Mouse (Mus musculus): ENCODE data around the gene Ssh1. TPM values are rescaled to one million over a fixed set of nuclear protein-coding genes. Genes with fewer than 3 reads are reported as not detected.

The Ssh1 gene
- polyA plus RNA-seq, 1 experiment: 19.2 TPM

DNA sequence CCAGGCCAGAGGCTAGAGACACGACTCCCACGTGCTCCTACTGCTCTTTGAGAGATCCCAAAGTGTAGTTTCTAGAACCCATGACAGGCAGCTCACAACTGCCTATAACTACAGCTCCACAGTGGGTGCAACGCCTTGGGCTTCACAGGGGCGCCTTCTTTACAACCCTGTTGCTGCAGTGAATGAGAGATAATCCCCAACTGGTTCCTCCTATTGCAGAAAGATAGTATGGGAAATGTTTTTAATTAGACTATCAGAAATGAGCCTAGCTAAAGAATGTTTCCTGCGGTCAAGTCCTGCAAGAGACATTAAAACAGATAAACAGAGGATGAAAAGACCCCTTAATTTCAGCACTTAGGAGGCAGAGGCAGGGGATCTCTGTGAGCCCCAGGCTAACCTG is 90.7 kb downstream of the Ssh1 start:
- DNase-seq (ENCODE audit: low read depth): no peak
- TF ChIP-seq CTCF (IDR thresholded peaks at IDR 0.05; ENCODE audit: borderline replicate concordance, extremely low read depth, insufficient read depth, insufficient read length) (no peak), POLR2A (IDR thresholded peaks at IDR 0.05; ENCODE audit: borderline replicate concordance, extremely low read depth, insufficient read depth, insufficient read length, poor library complexity, severe bottlenecking) (no peak)

DNA sequence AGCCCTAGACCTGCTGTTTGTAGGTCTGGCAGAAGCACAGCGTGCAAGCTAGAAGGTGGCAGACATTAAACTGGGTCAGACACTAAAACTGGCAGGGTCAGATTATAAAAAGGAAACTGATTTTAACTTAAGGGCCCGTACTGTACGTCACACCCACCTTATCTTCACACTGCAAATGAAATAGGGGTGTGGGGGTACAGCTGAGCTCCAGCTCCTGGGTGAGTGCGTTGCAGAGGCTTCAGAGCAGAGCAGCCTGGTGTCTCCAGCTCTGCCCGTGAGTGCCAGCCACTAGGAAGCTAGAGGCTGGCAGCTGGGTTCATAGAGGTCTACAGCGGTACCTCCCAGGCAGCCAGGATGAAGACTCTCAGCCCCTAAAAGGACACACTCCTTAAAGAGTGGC is 91.7 kb downstream of the Ssh1 start:
- TF ChIP-seq POLR2A (IDR thresholded peaks at IDR 0.05; ENCODE audit: borderline replicate concordance, extremely low read depth, insufficient read depth, insufficient read length, poor library complexity, severe bottlenecking) (no peak), CTCF (IDR thresholded peaks at IDR 0.05; ENCODE audit: borderline replicate concordance, extremely low read depth, insufficient read depth, insufficient read length) (no peak)
- no peak for DNase-seq (ENCODE audit: low read depth)

DNA sequence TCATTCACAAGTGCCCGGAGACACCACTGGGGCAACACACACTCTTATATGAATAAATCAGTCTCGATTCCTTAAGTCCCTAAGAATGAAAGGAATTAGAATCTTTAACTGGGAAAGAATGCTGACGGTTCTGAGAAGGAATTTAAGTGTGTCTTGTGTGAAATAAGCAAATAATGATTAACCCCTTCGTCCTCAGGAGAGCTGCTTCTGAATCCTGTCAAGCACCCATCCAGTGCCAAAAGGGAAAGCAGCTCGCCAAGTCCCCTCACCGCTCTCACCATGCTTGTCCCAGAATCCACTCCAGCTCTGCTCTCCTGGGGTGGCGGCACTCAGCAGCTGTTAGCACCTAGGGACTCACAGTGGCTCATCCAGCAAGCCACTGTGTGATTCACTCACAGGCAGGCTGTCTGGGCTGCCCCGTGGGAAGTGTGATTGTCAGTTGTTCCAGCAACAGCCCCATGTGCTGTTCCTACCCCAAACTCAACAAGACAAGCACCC is 92.6 kb downstream of the Ssh1 start:
- no peak for TF ChIP-seq CTCF (IDR thresholded peaks at IDR 0.05; ENCODE audit: borderline replicate concordance, extremely low read depth, insufficient read depth, insufficient read length)
- no peak for TF ChIP-seq POLR2A (IDR thresholded peaks at IDR 0.05; ENCODE audit: borderline replicate concordance, extremely low read depth, insufficient read depth, insufficient read length, poor library complexity, severe bottlenecking)
- peak; percentile 60 for DNase-seq (ENCODE audit: low read depth)

DNA sequence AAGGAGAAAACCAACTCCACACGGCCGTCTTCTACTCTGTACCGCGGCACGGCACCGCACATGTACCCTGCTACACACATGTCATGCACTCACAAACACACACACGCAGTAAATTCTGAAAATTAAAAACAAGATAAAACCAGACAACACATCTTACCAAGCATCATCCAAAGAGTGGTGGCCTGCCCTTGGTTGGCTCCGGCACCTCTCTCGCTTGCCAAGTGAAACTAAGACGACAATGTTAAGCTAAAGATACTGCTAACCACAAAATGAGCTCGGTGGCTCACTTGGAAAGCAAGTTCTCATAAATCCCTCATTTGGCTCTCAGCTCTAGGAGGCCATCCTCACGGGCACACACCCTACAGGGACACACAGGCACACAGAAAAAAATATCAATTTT is 94.2 kb downstream of the Ssh1 start:
- TF ChIP-seq POLR2A (IDR thresholded peaks at IDR 0.05; ENCODE audit: borderline replicate concordance, extremely low read depth, insufficient read depth, insufficient read length, poor library complexity, severe bottlenecking) (no peak), CTCF (IDR thresholded peaks at IDR 0.05; ENCODE audit: borderline replicate concordance, extremely low read depth, insufficient read depth, insufficient read length) (no peak)
- DNase-seq (ENCODE audit: low read depth): no peak

DNA sequence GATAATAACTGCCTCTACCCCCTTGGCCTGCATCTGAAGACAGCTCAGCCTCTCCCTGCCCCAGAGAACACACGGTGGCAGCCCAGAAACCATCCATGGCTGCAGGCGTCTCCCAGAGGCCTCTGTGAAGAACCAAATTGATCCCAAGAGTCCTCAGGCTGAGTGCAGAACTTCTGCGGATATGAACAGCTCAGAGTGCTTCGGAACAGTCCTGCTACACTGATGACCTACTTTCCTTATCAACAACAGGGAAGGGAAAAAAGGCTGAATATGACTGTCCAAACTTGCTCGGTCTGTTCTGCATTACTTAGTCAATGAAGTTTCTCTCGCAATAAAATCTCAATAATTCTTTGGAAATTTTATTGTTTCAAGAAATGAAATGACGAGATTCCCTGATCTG is 101.7 kb downstream of the Ssh1 start:
- no peak for DNase-seq (ENCODE audit: low read depth)
- no peak for TF ChIP-seq CTCF (IDR thresholded peaks at IDR 0.05; ENCODE audit: borderline replicate concordance, extremely low read depth, insufficient read depth, insufficient read length)
- no peak for TF ChIP-seq POLR2A (IDR thresholded peaks at IDR 0.05; ENCODE audit: borderline replicate concordance, extremely low read depth, insufficient read depth, insufficient read length, poor library complexity, severe bottlenecking)

DNA sequence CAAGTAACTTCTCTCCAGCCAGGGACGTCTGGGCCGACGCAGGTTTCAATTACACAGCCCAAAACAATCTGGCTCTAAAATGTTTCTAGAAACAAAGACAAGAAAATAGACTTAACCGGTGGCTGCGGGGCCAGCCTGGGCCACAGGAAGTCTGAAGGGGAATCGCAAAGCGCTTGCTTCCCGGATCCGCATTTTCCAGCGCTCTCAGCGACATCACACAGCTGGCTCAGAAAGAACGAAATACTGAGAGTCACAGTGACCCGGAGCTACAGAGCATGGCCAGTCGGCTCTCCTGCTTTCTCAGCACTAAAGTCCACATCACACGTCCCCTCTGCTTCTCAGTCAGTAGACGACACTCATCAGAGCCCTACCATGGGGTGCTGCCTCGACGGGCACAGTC is 102.8 kb downstream of the Ssh1 start:
- TF ChIP-seq POLR2A (IDR thresholded peaks at IDR 0.05; ENCODE audit: borderline replicate concordance, extremely low read depth, insufficient read depth, insufficient read length, poor library complexity, severe bottlenecking) (no peak), CTCF (IDR thresholded peaks at IDR 0.05; ENCODE audit: borderline replicate concordance, extremely low read depth, insufficient read depth, insufficient read length) (no peak)
- no peak for DNase-seq (ENCODE audit: low read depth)

DNA sequence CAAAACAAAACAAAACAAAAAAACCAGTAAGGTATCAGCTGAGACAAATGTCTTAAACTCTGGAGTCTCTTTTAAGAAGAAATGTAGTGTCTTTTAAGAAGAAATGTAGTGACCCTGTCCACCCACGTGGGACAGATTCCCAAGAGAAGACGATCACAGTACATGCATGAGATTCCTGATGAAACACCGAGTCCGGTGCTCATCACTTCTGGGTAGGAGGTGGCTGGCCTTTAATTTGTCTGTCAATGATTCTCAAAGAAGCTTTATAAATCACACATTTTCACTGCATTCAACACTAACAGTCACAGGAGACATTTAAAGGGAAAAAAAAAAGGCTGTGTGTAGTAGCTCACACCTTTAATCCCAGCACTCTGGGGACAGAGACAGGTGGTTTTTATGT is 103.8 kb downstream of the Ssh1 start:
- TF ChIP-seq CTCF (IDR thresholded peaks at IDR 0.05; ENCODE audit: borderline replicate concordance, extremely low read depth, insufficient read depth, insufficient read length) (no peak), POLR2A (IDR thresholded peaks at IDR 0.05; ENCODE audit: borderline replicate concordance, extremely low read depth, insufficient read depth, insufficient read length, poor library complexity, severe bottlenecking) (no peak)
- DNase-seq (ENCODE audit: low read depth): no peak

DNA sequence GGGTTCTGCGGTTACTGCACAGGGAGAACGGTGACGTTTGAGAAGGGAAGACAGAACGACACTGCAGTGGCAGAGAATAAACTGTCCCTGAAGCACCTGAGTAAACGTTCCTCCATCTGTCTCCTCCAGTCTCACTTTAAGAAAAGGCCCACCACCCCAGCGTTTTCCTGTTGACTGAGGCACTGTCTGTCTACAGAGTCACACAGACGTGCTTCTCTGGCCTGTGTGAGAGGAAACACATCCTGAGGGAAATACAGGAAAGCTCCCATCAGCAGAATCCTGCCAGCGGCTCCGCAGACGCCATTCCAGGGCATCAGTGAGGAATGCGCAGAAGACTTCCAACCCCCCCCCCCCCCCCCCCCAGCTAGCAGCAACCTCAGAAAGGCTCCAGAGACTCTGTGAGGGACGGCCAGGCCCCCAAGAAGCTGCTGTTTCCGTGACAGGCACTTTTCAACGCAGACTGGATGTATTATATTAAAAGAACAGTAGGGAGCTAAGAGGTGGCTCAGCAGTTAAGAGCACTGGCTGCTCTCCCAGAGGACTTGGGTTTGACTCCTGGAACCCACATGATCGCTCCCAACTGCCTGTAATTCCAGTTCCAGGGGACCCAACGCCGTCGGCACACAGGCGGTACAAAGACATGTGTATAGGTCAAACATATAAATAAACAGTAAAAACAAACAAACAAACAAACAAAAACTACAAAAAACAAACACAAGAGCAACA is 104.3 kb downstream of the Ssh1 start:
- DNase-seq (ENCODE audit: low read depth): peak; percentile 50
- no peak for TF ChIP-seq CTCF (IDR thresholded peaks at IDR 0.05; ENCODE audit: borderline replicate concordance, extremely low read depth, insufficient read depth, insufficient read length)
- TF ChIP-seq POLR2A (IDR thresholded peaks at IDR 0.05; ENCODE audit: borderline replicate concordance, extremely low read depth, insufficient read depth, insufficient read length, poor library complexity, severe bottlenecking): no peak

DNA sequence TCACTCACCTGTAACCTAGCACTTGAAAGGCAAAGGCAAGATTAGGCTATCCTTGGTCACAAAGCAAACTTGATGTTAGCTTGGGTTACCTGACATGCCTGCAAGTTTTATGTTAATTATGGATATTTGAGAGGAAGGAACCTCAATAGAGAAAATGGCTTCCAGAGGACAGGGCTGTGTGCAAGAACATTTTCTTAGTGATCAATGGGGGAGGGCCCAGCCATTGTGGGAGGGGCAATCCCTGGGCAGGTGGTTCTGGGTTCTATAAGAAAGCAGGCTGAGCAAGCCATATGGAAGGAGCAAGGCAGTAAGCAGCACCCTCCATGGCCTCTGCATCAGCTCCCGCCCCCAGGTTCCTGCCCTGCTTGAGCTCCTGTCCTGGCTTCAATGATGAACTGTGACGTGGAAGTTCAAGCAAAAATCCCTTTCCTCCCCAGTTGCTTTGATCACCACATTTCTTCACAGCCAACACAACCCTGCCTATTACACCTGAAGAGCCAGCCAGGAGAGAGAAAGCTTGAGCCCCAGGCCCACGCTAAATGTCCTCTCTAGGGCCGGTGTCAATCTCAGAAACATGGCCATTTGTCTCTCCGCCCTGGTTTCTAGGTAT is 105.4 kb downstream of the Ssh1 start:
- no peak for TF ChIP-seq CTCF (IDR thresholded peaks at IDR 0.05; ENCODE audit: borderline replicate concordance, extremely low read depth, insufficient read depth, insufficient read length)
- TF ChIP-seq POLR2A (IDR thresholded peaks at IDR 0.05; ENCODE audit: borderline replicate concordance, extremely low read depth, insufficient read depth, insufficient read length, poor library complexity, severe bottlenecking): no peak
- no peak for DNase-seq (ENCODE audit: low read depth)

DNA sequence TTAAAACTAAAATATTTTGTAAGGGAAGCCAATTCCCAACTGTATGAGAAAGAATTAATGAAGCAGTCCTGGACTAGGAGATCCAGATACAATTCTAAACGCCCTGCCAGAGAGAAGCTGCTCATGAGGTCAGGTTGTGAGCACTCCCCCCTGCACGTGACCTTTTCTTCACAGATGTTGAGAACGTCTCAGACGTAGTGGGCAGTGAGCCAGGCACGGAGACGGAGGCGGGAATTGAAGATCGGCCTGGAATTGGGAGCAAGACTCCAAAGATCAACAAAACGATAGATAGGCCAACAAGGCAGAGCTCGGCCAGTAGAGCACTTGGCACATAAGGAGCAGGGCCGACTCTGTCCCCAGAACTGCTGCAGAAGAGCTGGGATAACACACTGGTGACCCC is 106.6 kb downstream of the Ssh1 start:
- DNase-seq (ENCODE audit: low read depth): peak; percentile 45

More for the DNA sequence above, 106.6 kb downstream of the Ssh1 start:
- TF ChIP-seq POLR2A (IDR thresholded peaks at IDR 0.05; ENCODE audit: borderline replicate concordance, extremely low read depth, insufficient read depth, insufficient read length, poor library complexity, severe bottlenecking) (no peak), CTCF (IDR thresholded peaks at IDR 0.05; ENCODE audit: borderline replicate concordance, extremely low read depth, insufficient read depth, insufficient read length) (no peak)

Other genes with a start within 250 kb of the Ssh1 start
- gene Sart3, start 221.4 kb downstream of the Ssh1 start, polyA plus RNA-seq (2012; rRNA removed): 48.2 and 63.5 TPM in 2 replicates
- 71.7 and 92.1 TPM in 2 replicates for gene Iscu, start 221.1 kb downstream of the Ssh1 start, polyA plus RNA-seq (2012; rRNA removed)
- gene Tmem119, start 193.4 kb downstream of the Ssh1 start, polyA plus RNA-seq (2012; rRNA removed): 3.6 and 8.1 TPM in 2 replicates
- gene Selplg, start 161.2 kb downstream of the Ssh1 start, polyA plus RNA-seq (2012; rRNA removed): 0.88 and 1.3 TPM in 2 replicates
- gene Coro1c, start 85.1 kb downstream of the Ssh1 start, polyA plus RNA-seq (2012; rRNA removed): 136 and 202 TPM in 2 replicates
- gene Dao, start 9.8 kb upstream of the Ssh1 start, polyA plus RNA-seq (2012; rRNA removed): not detected in 2 replicates
- 40.0 and 41.6 TPM in 2 replicates for gene Usp30, start 71.6 kb upstream of the Ssh1 start, polyA plus RNA-seq (2012; rRNA removed)
- gene Svop, start 97.7 kb upstream of the Ssh1 start, polyA plus RNA-seq (2012; rRNA removed): 70.1 and 81.5 TPM in 2 replicates
- 7.9 and 14.0 TPM in 2 replicates for gene Alkbh2, start 134.3 kb upstream of the Ssh1 start, polyA plus RNA-seq (2012; rRNA removed)
- 8.8 and 16.4 TPM in 2 replicates for gene Ung, start 136.5 kb upstream of the Ssh1 start, polyA plus RNA-seq (2012; rRNA removed)
- gene Acacb, start 152.6 kb upstream of the Ssh1 start, polyA plus RNA-seq (2012; rRNA removed): 2.4 and 5.3 TPM in 2 replicates

Measured in brain, embryonic 14.5 days (tissue).